Mouse (Mus musculus) kidney, postnatal 0 days (tissue): Measurements from ENCODE around the gene Kcnk12. TPM values are rescaled to one million over a fixed set of nuclear protein-coding genes. Genes with fewer than 3 reads are reported as not detected.

ENCODE experiments used
- ATAC-seq: fragments of 200-750 bp; cut with Nextera tagmentation; replicated peaks from 2 replicates; pipeline ENCODE4 v1.8.0; 2017; ENCODE audit warnings: low read depth, moderate number of reproducible peaks, moderate TSS enrichment, moderate library complexity; ENCODE audit not compliant: low FRiP score
- DNase-seq: peaks from one replicate; pipeline ENCODE4 v3.0.0-alpha.2; 2016; ENCODE audit warnings: low spot score
- H3K27ac ChIP-seq: fragments of 300-500 bp; sonication (generic); 2 replicates; pipeline ENCODE4 v1.5.1; 2014; ENCODE audit warnings: mild to moderate bottlenecking
- H3K27me3 ChIP-seq: fragments of 300-500 bp; sonication (generic); 2 replicates; pipeline ENCODE4 v1.6.1; 2014; ENCODE audit warnings: low read length, mixed read lengths; ENCODE audit not compliant: insufficient read depth
- H3K36me3 ChIP-seq: fragments of 300-500 bp; sonication (generic); 2 replicates; pipeline ENCODE4 v1.6.1; 2014; ENCODE audit warnings: low read length, mixed read lengths; ENCODE audit not compliant: insufficient read depth
- H3K4me1 ChIP-seq: fragments of 300-500 bp; sonication (generic); replicated peaks from 2 replicates; pipeline ENCODE4 v1.6.1; 2014; ENCODE audit warnings: antibody characterized with exemption, low read length, mixed read lengths; ENCODE audit not compliant: insufficient read depth
- H3K4me2 ChIP-seq: fragments of 300-500 bp; sonication (generic); 2 replicates; pipeline ENCODE4 v1.6.1; 2014; ENCODE audit warnings: mild to moderate bottlenecking, low read length, moderate library complexity, mixed read lengths
- H3K4me3 ChIP-seq: fragments of 300-500 bp; sonication (generic); replicated peaks from 2 replicates; pipeline ENCODE4 v1.5.1; 2014; ENCODE audit warnings: low read depth, low read length
- H3K9ac ChIP-seq: fragments of 300-500 bp; sonication (generic); 2 replicates; pipeline ENCODE4 v1.6.1; 2014; ENCODE audit warnings: low read depth, low read length
- H3K9me3 ChIP-seq: fragments of 300-500 bp; sonication (generic); replicated peaks from 2 replicates; pipeline ENCODE4 v1.6.1; 2016; ENCODE audit warnings: low read length, inconsistent platforms, mixed read lengths
- CTCF ChIP-seq: IDR thresholded peaks from 2 replicates; pipeline ENCODE4 v1.5.1; 2016; ENCODE audit warnings: antibody characterized with exemption, low read depth, mild to moderate bottlenecking, moderate library complexity
- WGBS: fragments of 180-500 bp; shearing (Covaris S2); extraction: QIAGEN DNeasy Blood & Tissue Kit; methylation state at CpG from one replicate; pipeline ENCODE4 v1.1.7; 2014; 5-methylcytosine and 5-hydroxymethylcytosine counted together
- polyA plus RNA-seq: library from polyadenylated mRNA; unstranded; fragments of >200 nt; fragmentation: Nextera tagmentation; extraction: Ambion mirVana; gene quantifications from 2 replicates; pipeline ENCODE4 v1.2.1, GENCODE M21; 2015

The Kcnk12 gene
- polyA plus RNA-seq, 1 experiment from 2014 or later = 0.14 TPM

- WGBS = 33% methylated on average over 5 of the region's 5 CpGs
- Histone ChIP-seq H3K27me3 (no peaks in the 10 kb centered on the region), H3K4me2 (no peak overlapping the region), H3K9ac (no peak overlapping the region), H3K4me1 (0 out of 2 replicates have a peak, but pooled peaks cover 4% of the 10 kb centered on the region), H3K36me3 (no peaks in the 10 kb centered on the region), H3K4me3 (no peak overlapping the region), H3K9me3 (no peaks in the 10 kb centered on the region), H3K27ac (no peak overlapping the region)
- ATAC-seq (no peak; the same call in 1 of the 2 replicates), DNase-seq (no peak)
- TF ChIP-seq CTCF = no peak
Observed at GRCm38 (mm10) chr17:87825454-87826008, 27.7 kb upstream of the Kcnk12 start.

DNA sequence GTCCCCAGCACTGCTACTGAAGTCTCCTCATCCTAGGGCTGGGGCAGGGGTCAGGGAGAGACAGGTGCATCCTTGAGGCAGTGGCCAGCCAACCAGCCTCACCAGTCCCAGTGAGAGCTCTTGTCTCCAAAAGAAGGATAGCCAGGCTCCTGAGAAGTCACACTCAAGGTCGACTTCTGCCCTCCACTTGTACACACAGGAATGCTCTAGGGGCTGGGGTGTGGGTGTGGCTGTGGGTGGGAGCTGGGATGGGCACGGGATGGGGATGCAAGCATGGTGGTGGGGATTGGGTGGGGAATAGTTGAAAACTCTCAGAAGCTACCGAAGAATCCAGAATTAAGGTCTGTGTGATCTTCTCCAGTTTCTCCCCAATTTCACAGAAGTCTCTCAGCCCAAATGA, 25.2 kb upstream of the Kcnk12 start:
- Histone ChIP-seq H3K36me3 (no peaks in the 10 kb centered on the region), H3K27me3 (no peaks in the 10 kb centered on the region), H3K4me2 (no peak overlapping the region), H3K27ac (no peak overlapping the region), H3K4me3 (no peak overlapping the region), H3K9ac (no peak overlapping the region), H3K9me3 (0 out of 2 replicates have a peak, but pooled peaks cover 4% of the 10 kb centered on the region), H3K4me1 (0 out of 2 replicates have a peak, but pooled peaks cover 4% of the 10 kb centered on the region)
- 72% methylated on average over 3 of the region's 3 CpGs for WGBS
- no peak for TF ChIP-seq CTCF
- ATAC-seq (no peak), DNase-seq (no peak)

DNA sequence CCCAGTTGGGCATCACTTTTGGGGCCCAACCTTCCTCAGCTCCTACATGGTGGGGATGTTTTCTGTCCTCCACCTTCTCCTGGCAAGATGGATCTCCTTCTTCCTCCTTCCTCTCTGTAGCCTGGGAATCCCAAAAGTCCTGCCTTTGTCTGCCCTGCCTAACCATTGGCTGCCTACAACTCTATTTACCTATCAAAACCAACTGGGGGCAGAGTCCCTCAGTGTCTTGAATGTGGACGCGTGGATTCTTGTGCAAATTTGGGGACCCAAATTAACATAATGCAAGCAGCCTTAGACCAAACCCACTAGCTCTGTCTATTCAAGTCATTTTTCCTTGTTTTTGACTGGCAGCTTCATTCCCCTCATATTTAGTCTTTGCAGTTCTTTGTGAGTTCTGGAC, 11.8 kb upstream of the Kcnk12 start:
- no peak overlapping the region for H3K27ac ChIP-seq
- ATAC-seq (no peak), DNase-seq (no peak)
- H3K9ac ChIP-seq = no peak overlapping the region
- no peaks in the 10 kb centered on the region for H3K9me3 ChIP-seq
- no peaks in the 10 kb centered on the region for H3K4me1 ChIP-seq
- H3K4me3 ChIP-seq = no peak overlapping the region
- no peaks in the 10 kb centered on the region for H3K27me3 ChIP-seq
- WGBS = 76% methylated on average over 2 of the region's 2 CpGs
- TF ChIP-seq CTCF = no peak
- H3K36me3 ChIP-seq = no peaks in the 10 kb centered on the region
- no peak overlapping the region for H3K4me2 ChIP-seq

DNA sequence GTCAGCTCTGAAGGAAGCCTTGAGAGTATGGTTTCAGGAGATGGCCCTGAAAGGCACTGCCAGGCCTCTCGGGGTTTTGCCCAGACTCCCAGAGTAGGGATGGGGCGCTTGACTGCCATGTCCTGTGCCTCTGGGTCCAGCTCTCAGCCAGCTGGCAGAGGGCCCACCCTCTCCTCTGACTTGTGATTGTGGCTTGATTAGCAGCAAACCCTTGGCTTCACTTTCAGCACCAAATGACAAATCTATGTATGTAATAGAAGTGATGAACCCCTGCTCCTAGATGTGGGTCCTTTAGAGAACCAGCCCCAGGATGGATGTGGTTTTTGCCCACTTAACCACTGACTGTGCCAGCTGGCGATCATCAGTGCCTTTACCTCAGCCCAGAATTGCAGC, 2.1 kb upstream of the Kcnk12 start:
- Histone ChIP-seq H3K4me2 (no peak overlapping the region), H3K36me3 (no peaks in the 10 kb centered on the region), H3K4me3 (no peak overlapping the region), H3K27me3 (peaks cover 44% of the 10 kb centered on the region), H3K9me3 (no peaks in the 10 kb centered on the region), H3K9ac (no peak overlapping the region), H3K27ac (no peak overlapping the region), H3K4me1 (peaks cover 8% of the 10 kb centered on the region)
- WGBS = 72% methylated on average over 3 of the region's 3 CpGs
- TF ChIP-seq CTCF = no peak
- ATAC-seq = no peak
- no peak for DNase-seq

DNA sequence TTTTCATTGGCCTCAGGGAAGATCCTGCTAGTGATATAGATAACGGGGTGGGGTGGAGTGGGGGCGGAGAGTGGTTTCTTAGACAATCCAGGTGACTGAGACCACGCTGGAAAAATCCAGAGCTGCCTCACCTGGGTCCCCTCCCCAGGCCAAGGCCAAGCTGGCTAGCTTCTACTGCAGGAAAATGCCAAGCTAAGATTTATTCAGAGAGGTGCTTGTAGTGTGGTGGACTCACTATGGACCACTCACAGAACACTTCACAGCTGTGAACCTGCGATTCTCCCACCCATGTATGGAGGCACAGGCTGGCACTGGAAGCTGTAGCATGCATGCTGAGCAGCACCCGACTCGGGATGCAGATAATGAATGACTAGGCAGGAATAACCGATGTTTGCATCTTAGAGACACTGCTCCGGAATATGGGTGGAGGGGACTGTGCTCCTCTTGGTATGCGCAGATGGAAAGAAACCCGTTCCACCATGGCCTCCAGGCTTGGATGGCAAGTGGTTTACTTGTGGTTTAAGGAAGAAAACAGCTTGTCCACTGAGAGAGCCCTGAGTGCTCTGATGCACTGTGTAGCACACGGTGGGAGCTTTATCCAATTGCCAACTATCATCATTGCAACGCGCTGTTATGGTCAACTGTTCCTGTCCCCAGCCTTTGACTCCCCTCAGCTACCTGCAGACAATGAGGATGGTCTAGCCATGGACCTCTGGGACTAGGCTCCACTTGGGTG, 1.6 kb upstream of the Kcnk12 start:
- H3K4me2 ChIP-seq = no peak overlapping the region

GRCm38 (mm10) chr17:87798423-87798941, 688 bp upstream of the Kcnk12 start:
- H3K4me2 ChIP-seq = peak overlapping the region; percentile 77
- TF ChIP-seq CTCF = no peak
- no peak overlapping the region for H3K27ac ChIP-seq
- H3K4me1 ChIP-seq = peaks cover 8% of the 10 kb centered on the region
- peak overlapping the region; percentile 39 for H3K4me3 ChIP-seq
- WGBS = 1% methylated on average over 39 of the region's 40 CpGs
- no peaks in the 10 kb centered on the region for H3K9me3 ChIP-seq
- no peaks in the 10 kb centered on the region for H3K36me3 ChIP-seq
- ATAC-seq (peak; percentile 67), DNase-seq (peak; percentile 63)
- no peak overlapping the region for H3K9ac ChIP-seq
- peaks cover 55% of the 10 kb centered on the region for H3K27me3 ChIP-seq

More for the DNA sequence above, 1.6 kb upstream of the Kcnk12 start:
- 62% methylated on average over 13 of the region's 13 CpGs for WGBS
- no peaks in the 10 kb centered on the region for H3K9me3 ChIP-seq
- peaks cover 8% of the 10 kb centered on the region for H3K4me1 ChIP-seq
- H3K36me3 ChIP-seq = no peaks in the 10 kb centered on the region
- DNase-seq (no peak), ATAC-seq (no peak)
- H3K4me3 ChIP-seq = no peak overlapping the region
- peaks cover 50% of the 10 kb centered on the region for H3K27me3 ChIP-seq
- no peak for TF ChIP-seq CTCF
- H3K9ac ChIP-seq = no peak overlapping the region
- H3K27ac ChIP-seq = no peak overlapping the region
